Mouse (Mus musculus): ENCODE data around the gene Ppp1r3f.
A peak's percentile ranks its signal among the peaks of the same experiment; 100 is the strongest.

The Ppp1r3f gene

DNA sequence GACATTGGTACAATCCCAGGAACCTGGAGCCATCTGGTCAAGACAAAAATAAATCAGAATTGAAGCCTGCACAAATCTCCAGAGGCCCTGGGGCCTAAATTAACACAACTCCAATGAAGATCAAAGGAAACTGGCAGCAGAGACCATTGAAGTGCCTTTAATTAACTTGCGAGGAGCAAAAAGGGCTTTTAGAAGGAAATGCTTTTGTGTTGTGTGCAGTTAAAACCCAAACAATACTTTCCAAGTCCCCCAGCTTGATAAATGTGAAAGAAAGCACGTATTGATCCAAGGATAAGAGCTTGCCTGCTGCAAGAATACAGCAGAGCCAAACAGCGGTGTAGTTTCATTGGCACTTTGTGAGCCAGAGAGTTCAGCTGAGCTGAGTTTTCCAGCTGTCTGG lies 49.1 kb downstream of the Ppp1r3f start:
- DNase-seq, result peak; percentile 4

All from embryo, embryonic 11 days (tissue).